Mouse (Mus musculus) testis, adult 2 months (tissue): ENCODE results near the gene Cx3cr1.

Source experiments
- CTCF ChIP-seq: fragments of 200-500 bp; IDR thresholded peaks from 2 replicates; pipeline ENCODE4 v1.5.1; 2012; ENCODE audit warnings: low read depth, mild to moderate bottlenecking, inconsistent platforms, low read length, moderate library complexity; ENCODE audit not compliant: control insufficient read depth, insufficient read depth, insufficient replicate concordance
- POLR2A ChIP-seq: fragments of 200-500 bp; IDR thresholded peaks from 2 replicates; pipeline ENCODE4 v1.6.1; 2012; ENCODE audit warnings: low read depth, mild to moderate bottlenecking, inconsistent platforms, low read length, moderate library complexity; ENCODE audit not compliant: control insufficient read depth

- no peak for TF ChIP-seq CTCF
- TF ChIP-seq POLR2A = no peak
Observed at GRCm38 (mm10) chr9:120010781-120011511, 58.7 kb downstream of the Cx3cr1 start.
